Mouse (Mus musculus) thymus, postnatal 14 days (tissue): ENCODE measurements around the gene Tent4a.

Source experiments
- DNase-seq: peaks from one replicate; pipeline ENCODE4 v3.0.0; 2021

Tent4a gene

GRCm38 (mm10) chr13:69543595-69543994 lies 9.2 kb upstream of the Tent4a start:
- DNase-seq: no peak

- no peak for DNase-seq
Measured at GRCm38 (mm10) chr13:69542571-69543352, 8.3 kb upstream of the Tent4a start.

GRCm38 (mm10) chr13:69541776-69542175 lies 7.4 kb upstream of the Tent4a start:
- no peak for DNase-seq

- DNase-seq: no peak
Measured at GRCm38 (mm10) chr13:69541209-69541608, 6.8 kb upstream of the Tent4a start.

- DNase-seq: no peak
Measured at GRCm38 (mm10) chr13:69538327-69538726, 3.9 kb upstream of the Tent4a start.

GRCm38 (mm10) chr13:69537366-69537765 lies 2.9 kb upstream of the Tent4a start:
- DNase-seq: no peak

- DNase-seq: no peak
Measured at GRCm38 (mm10) chr13:69536021-69536420, 1.6 kb upstream of the Tent4a start.

- peak; percentile 99 for DNase-seq
Measured at GRCm38 (mm10) chr13:69534654-69535551, 486 bp upstream of the Tent4a start.

- DNase-seq: peak; percentile 64
Measured at GRCm38 (mm10) chr13:69533405-69534333, 748 bp downstream of the Tent4a start, which contains the start of gene Nsun2. Gene Nsun2, plus strand, starts transcription at chr13:69533746.

- DNase-seq: no peak
Measured at GRCm38 (mm10) chr13:69532893-69533404, 1.5 kb downstream of the Tent4a start.

GRCm38 (mm10) chr13:69532101-69532892 lies 2.1 kb downstream of the Tent4a start:
- peak; percentile 44 for DNase-seq

GRCm38 (mm10) chr13:69531431-69531830 lies 3.0 kb downstream of the Tent4a start:
- no peak for DNase-seq

GRCm38 (mm10) chr13:69530951-69531350 lies 3.5 kb downstream of the Tent4a start:
- DNase-seq: no peak

GRCm38 (mm10) chr13:69530156-69530555 lies 4.3 kb downstream of the Tent4a start:
- DNase-seq: no peak

- DNase-seq: no peak
Measured at GRCm38 (mm10) chr13:69528531-69528930, 5.9 kb downstream of the Tent4a start.

GRCm38 (mm10) chr13:69525867-69526266 lies 8.6 kb downstream of the Tent4a start:
- no peak for DNase-seq

GRCm38 (mm10) chr13:69524158-69524530 lies 10.3 kb downstream of the Tent4a start:
- no peak for DNase-seq

GRCm38 (mm10) chr13:69523444-69524157 lies 10.8 kb downstream of the Tent4a start:
- DNase-seq: no peak

GRCm38 (mm10) chr13:69522161-69522791 lies 12.1 kb downstream of the Tent4a start:
- DNase-seq: no peak

- no peak for DNase-seq
Measured at GRCm38 (mm10) chr13:69519137-69519536, 15.3 kb downstream of the Tent4a start.
